Mouse (Mus musculus): ENCODE data around the gene Dr1. TPM values are rescaled to one million over a fixed set of nuclear protein-coding genes. Genes with fewer than 3 reads are reported as not detected.

Gene Dr1
- total RNA-seq, 4 experiments from 2014 or later: 15.2 to 18.5 (median 16.9) TPM

Other genes with a start within 250 kb of the Dr1 start
- 10 to 100 TPM in 3 of 4 experiments, 1 to 10 TPM in 1; 9.7 to 12.1 (median 11.3) TPM for gene Mtf2, start 203.2 kb upstream of the Dr1 start, total RNA-seq (2022)
- gene Tmed5, start 136.3 kb upstream of the Dr1 start, total RNA-seq (2022): 10 to 100 TPM; 22.9 to 31.5 (median 26.8) TPM
- gene Ccdc18, start 136.0 kb upstream of the Dr1 start, total RNA-seq (2022): under 1 TPM in 1 of 4 experiments, not detected in 3; 0.17 TPM
- gene Pigg, start 43.7 kb downstream of the Dr1 start, total RNA-seq (2022): 1 to 10 TPM; 3.3 to 4.3 (median 4.2) TPM
- under 1 TPM; 0.35 to 0.56 (median 0.41) TPM for gene Gm42517, start 99.0 kb downstream of the Dr1 start, total RNA-seq (2022)
- gene Pde6b, start 119.5 kb downstream of the Dr1 start, total RNA-seq (2022): not detected
- 100 to 1,000 TPM; 265 to 675 (median 469) TPM for gene Atp5k, start 165.6 kb downstream of the Dr1 start, total RNA-seq (2022)
- 1 to 10 TPM; 1.6 to 2.3 (median 1.8) TPM for gene Mfsd7a, start 180.0 kb downstream of the Dr1 start, total RNA-seq (2022)
- gene Pcgf3, start 192.3 kb downstream of the Dr1 start, total RNA-seq (2022): 10 to 100 TPM; 28.4 to 38.8 (median 33.3) TPM

Data from gastrocnemius, adult 8-10 months (tissue).